Mouse (Mus musculus) myocyte (in vitro differentiated cells): Measurements from ENCODE around the gene Uba52.

Experiments
- E2F4 ChIP-seq: IDR thresholded peaks from one replicate; pipeline ENCODE4 v1.6.1; 2011; ENCODE audit warnings: mild to moderate bottlenecking, control low read depth, moderate library complexity; ENCODE audit not compliant: insufficient read depth
- MAX ChIP-seq: IDR thresholded peaks from one replicate; pipeline ENCODE4 v1.6.1; 2011; ENCODE audit warnings: low read depth, mild to moderate bottlenecking, control low read depth
- MYOD1 ChIP-seq, 3 experiments: IDR thresholded peaks; one replicate each; pipeline ENCODE4 v1.6.1; 2011; ENCODE audit warnings: control low read depth in 2 of 3, low read depth in 2 of 3, mild to moderate bottlenecking in 2 of 3, moderate library complexity in 1 of 3; ENCODE audit not compliant: insufficient read length in 2 of 3, control insufficient read depth in 1 of 3
- MYOG ChIP-seq, 3 experiments: IDR thresholded peaks; one replicate each; pipeline ENCODE4 v1.6.1; 2011; ENCODE audit warnings: control low read depth in 2 of 3, low read depth in 2 of 3, mild to moderate bottlenecking in 2 of 3; ENCODE audit not compliant: insufficient read length in 2 of 3, control insufficient read depth in 1 of 3, insufficient read depth in 1 of 3
- POLR2A ChIP-seq: IDR thresholded peaks from one replicate; pipeline ENCODE4 v1.6.1; 2011; ENCODE audit warnings: low read depth, mild to moderate bottlenecking, control low read depth, moderate library complexity; ENCODE audit not compliant: insufficient read length
- REST ChIP-seq: IDR thresholded peaks from one replicate; pipeline ENCODE4 v1.6.1; 2011; ENCODE audit warnings: mild to moderate bottlenecking, control low read depth, moderate library complexity; ENCODE audit not compliant: insufficient read depth, insufficient read length
- USF1 ChIP-seq: IDR thresholded peaks from one replicate; pipeline ENCODE4 v1.6.1; 2011; ENCODE audit warnings: low read depth, mild to moderate bottlenecking, control low read depth, moderate library complexity

GRCm38 (mm10) chr8:70460199-70460598, 50.4 kb downstream of the Uba52 start:
- TF ChIP-seq POLR2A (no peak), MYOD1 (IDR thresholded peaks at IDR 0.05; ENCODE audit: control insufficient read depth in 1 of 3, insufficient read length in 2 of 3, low read depth in 2 of 3) (no peak), MAX (no peak), USF1 (no peak), E2F4 (no peak), MYOG (IDR thresholded peaks at IDR 0.05; ENCODE audit: control insufficient read depth in 1 of 3, insufficient read depth in 1 of 3, insufficient read length in 2 of 3, low read depth in 2 of 3) (no peak), REST (no peak)
